Mouse (Mus musculus) forebrain, embryonic 11.5 days (tissue): ENCODE measurements around the gene Baiap2. TPM values are rescaled to one million over a fixed set of nuclear protein-coding genes. Genes with fewer than 3 reads are reported as not detected.

Source experiments
- ATAC-seq: fragments of 200-750 bp; cut with Nextera tagmentation; replicated peaks from 2 replicates; pipeline ENCODE4 v1.8.0; 2017; ENCODE audit warnings: moderate TSS enrichment; ENCODE audit not compliant: low FRiP score
- DNase-seq: peaks from one replicate; pipeline ENCODE4 v3.0.0-alpha.2; 2017; ENCODE audit warnings: low spot score
- H3K27ac ChIP-seq: fragments of 300-500 bp; sonication (generic); 2 replicates; pipeline ENCODE4 v1.5.1; 2014; ENCODE audit warnings: low read depth, low read length
- H3K27me3 ChIP-seq: fragments of 300-500 bp; sonication (generic); 2 replicates; pipeline ENCODE4 v1.6.1; 2014; ENCODE audit warnings: mild to moderate bottlenecking, low read length, mixed read lengths; ENCODE audit not compliant: control insufficient read depth, insufficient read depth
- H3K36me3 ChIP-seq: fragments of 300-500 bp; sonication (generic); 2 replicates; pipeline ENCODE4 v1.6.1; 2014; ENCODE audit warnings: mild to moderate bottlenecking, low read length, moderate library complexity, mixed read lengths; ENCODE audit not compliant: control insufficient read depth, insufficient read depth
- H3K4me1 ChIP-seq: fragments of 300-500 bp; sonication (generic); replicated peaks from 2 replicates; pipeline ENCODE4 v1.6.1; 2014; ENCODE audit warnings: low read length, mixed read lengths; ENCODE audit not compliant: control insufficient read depth, insufficient read depth
- H3K4me2 ChIP-seq: fragments of 300-500 bp; sonication (generic); 2 replicates; pipeline ENCODE4 v1.6.1; 2014; ENCODE audit warnings: low read depth, mild to moderate bottlenecking, low read length, moderate library complexity, mixed read lengths; ENCODE audit not compliant: severe bottlenecking
- H3K4me3 ChIP-seq: fragments of 300-500 bp; sonication (generic); 2 replicates; pipeline ENCODE4 v1.5.1; 2014; ENCODE audit warnings: low read depth, low read length
- H3K9ac ChIP-seq: fragments of 300-500 bp; sonication (generic); 2 replicates; pipeline ENCODE4 v1.6.1; 2014; ENCODE audit warnings: low read length
- H3K9me3 ChIP-seq: fragments of 300-500 bp; sonication (generic); 2 replicates; pipeline ENCODE4 v1.6.1; 2016; ENCODE audit warnings: low read length, mixed read lengths; ENCODE audit not compliant: control insufficient read depth
- WGBS: fragments of 180-500 bp; shearing (Covaris S2); extraction: QIAGEN DNeasy Blood & Tissue Kit; methylation state at CpG from one replicate; pipeline ENCODE4 v1.1.7; 2014; 5-methylcytosine and 5-hydroxymethylcytosine counted together
- polyA plus RNA-seq: library from polyadenylated mRNA; unstranded; fragments of >200 nt; fragmentation: Nextera tagmentation; extraction: Ambion mirVana; gene quantifications from 2 replicates; pipeline ENCODE4 v1.2.1, GENCODE M21; 2014

Baiap2 gene
- polyA plus RNA-seq, 1 experiment from 2014 or later, result 10.4 TPM

GRCm38 (mm10) chr11:119954749-119955337, 12.3 kb downstream of the Baiap2 start:
- Histone ChIP-seq H3K9ac (no peak overlapping the region), H3K36me3 (no peaks in the 10 kb centered on the region), H3K4me3 (no peak overlapping the region), H3K9me3 (no peaks in the 10 kb centered on the region), H3K4me2 (no peak overlapping the region), H3K27me3 (no peaks in the 10 kb centered on the region), H3K27ac (no peak overlapping the region), H3K4me1 (no peaks in the 10 kb centered on the region)
- 75% methylated on average over 2 of the region's 2 CpGs for WGBS
- ATAC-seq, result no peak
- DNase-seq, result no peak

GRCm38 (mm10) chr11:119955432-119955831, 12.9 kb downstream of the Baiap2 start:
- no peak for ATAC-seq
- 68% methylated on average over 3 of the region's 3 CpGs for WGBS
- no peak overlapping the region for H3K4me2 ChIP-seq
- H3K9ac ChIP-seq, result no peak overlapping the region
- no peak overlapping the region for H3K4me3 ChIP-seq
- H3K27me3 ChIP-seq, result no peaks in the 10 kb centered on the region
- H3K9me3 ChIP-seq, result no peaks in the 10 kb centered on the region
- no peak for DNase-seq
- H3K27ac ChIP-seq, result no peak overlapping the region
- H3K36me3 ChIP-seq, result no peaks in the 10 kb centered on the region
- H3K4me1 ChIP-seq, result no peaks in the 10 kb centered on the region

- Histone ChIP-seq H3K27ac (no peak overlapping the region), H3K4me3 (no peak overlapping the region), H3K4me2 (no peak overlapping the region), H3K36me3 (no peaks in the 10 kb centered on the region), H3K27me3 (no peaks in the 10 kb centered on the region), H3K4me1 (no peaks in the 10 kb centered on the region), H3K9ac (no peak overlapping the region), H3K9me3 (no peaks in the 10 kb centered on the region)
- no peak for DNase-seq
- 86% methylated on average over 13 of the region's 13 CpGs for WGBS
- no peak for ATAC-seq
Observed at GRCm38 (mm10) chr11:119956590-119956989, 14.0 kb downstream of the Baiap2 start.

GRCm38 (mm10) chr11:119958856-119959255, 16.3 kb downstream of the Baiap2 start:
- H3K27me3 ChIP-seq, result no peaks in the 10 kb centered on the region
- H3K36me3 ChIP-seq, result no peaks in the 10 kb centered on the region
- 81% methylated on average over 7 of the region's 7 CpGs for WGBS
- H3K4me2 ChIP-seq, result no peak overlapping the region
- no peak for DNase-seq
- no peak overlapping the region for H3K4me3 ChIP-seq
- no peak for ATAC-seq
- no peak overlapping the region for H3K9ac ChIP-seq
- H3K4me1 ChIP-seq, result no peaks in the 10 kb centered on the region
- no peak overlapping the region for H3K27ac ChIP-seq
- no peaks in the 10 kb centered on the region for H3K9me3 ChIP-seq

- Histone ChIP-seq H3K4me2 (no peak overlapping the region), H3K4me3 (no peak overlapping the region), H3K27ac (no peak overlapping the region), H3K4me1 (peaks cover under 1% of the 10 kb centered on the region; the same call in 1 of the 2 replicates), H3K36me3 (no peaks in the 10 kb centered on the region), H3K9me3 (no peaks in the 10 kb centered on the region), H3K27me3 (no peaks in the 10 kb centered on the region), H3K9ac (no peak overlapping the region)
- no peak for DNase-seq
- WGBS, result 78% methylated on average over 4 of the region's 4 CpGs
- ATAC-seq, result no peak
Observed at GRCm38 (mm10) chr11:119959714-119960113, 17.2 kb downstream of the Baiap2 start.

GRCm38 (mm10) chr11:119960671-119961070, 18.1 kb downstream of the Baiap2 start:
- DNase-seq, result no peak
- no peaks in the 10 kb centered on the region for H3K9me3 ChIP-seq
- WGBS, result 95% methylated on average over 6 of the region's 6 CpGs
- H3K4me1 ChIP-seq, result peaks cover 4% of the 10 kb centered on the region
- no peak for ATAC-seq
- H3K4me3 ChIP-seq, result no peak overlapping the region
- H3K27me3 ChIP-seq, result no peaks in the 10 kb centered on the region
- no peaks in the 10 kb centered on the region for H3K36me3 ChIP-seq
- H3K9ac ChIP-seq, result no peak overlapping the region
- no peak overlapping the region for H3K27ac ChIP-seq
- H3K4me2 ChIP-seq, result no peak overlapping the region

- Histone ChIP-seq H3K4me2 (no peak overlapping the region), H3K27ac (no peak overlapping the region), H3K4me3 (no peak overlapping the region), H3K4me1 (peaks cover 4% of the 10 kb centered on the region), H3K9me3 (no peaks in the 10 kb centered on the region), H3K36me3 (no peaks in the 10 kb centered on the region), H3K9ac (no peak overlapping the region), H3K27me3 (no peaks in the 10 kb centered on the region)
- no peak for ATAC-seq
- 79% methylated on average over 3 of the region's 3 CpGs for WGBS
- DNase-seq, result no peak
Observed at GRCm38 (mm10) chr11:119961511-119961910, 18.9 kb downstream of the Baiap2 start.

GRCm38 (mm10) chr11:119965053-119965452, 22.5 kb downstream of the Baiap2 start:
- DNase-seq (no peak), ATAC-seq (no peak)
- no peaks in the 10 kb centered on the region for H3K9me3 ChIP-seq
- WGBS, result 13% methylated on average over 9 of the region's 9 CpGs
- peaks cover 5% of the 10 kb centered on the region for H3K4me1 ChIP-seq
- no peaks in the 10 kb centered on the region for H3K27me3 ChIP-seq
- H3K4me3 ChIP-seq, result no peak overlapping the region
- H3K27ac ChIP-seq, result peak overlapping the region; percentile 31; the same call in 1 of the 2 replicates
- no peak overlapping the region; the same call in 1 of the 2 replicates for H3K9ac ChIP-seq
- H3K36me3 ChIP-seq, result no peaks in the 10 kb centered on the region
- no peak overlapping the region for H3K4me2 ChIP-seq

- Histone ChIP-seq H3K36me3 (no peaks in the 10 kb centered on the region), H3K27ac (no peak overlapping the region), H3K9me3 (no peaks in the 10 kb centered on the region), H3K4me3 (no peak overlapping the region), H3K4me1 (peaks cover 11% of the 10 kb centered on the region), H3K9ac (no peak overlapping the region), H3K27me3 (no peaks in the 10 kb centered on the region), H3K4me2 (no peak overlapping the region)
- DNase-seq (no peak), ATAC-seq (no peak)
- WGBS, result 85% methylated on average over 6 of the region's 6 CpGs
Observed at GRCm38 (mm10) chr11:119966294-119966693, 23.7 kb downstream of the Baiap2 start.
